Mouse (Mus musculus): Measurements from ENCODE around the gene Alg14.

The Alg14 gene

GRCm38 (mm10) chr3:121403449-121403848, 111.9 kb downstream of the Alg14 start:
- DNase-seq (ENCODE audit: low read depth, low spot score) = no peak

- no peak for DNase-seq (ENCODE audit: low read depth, low spot score)
These were observed 113.5 kb downstream of the Alg14 start for GRCm38 (mm10) chr3:121405101-121405500.

- DNase-seq (ENCODE audit: low read depth, low spot score) = no peak
These were observed 115.8 kb downstream of the Alg14 start for GRCm38 (mm10) chr3:121407417-121407816.

GRCm38 (mm10) chr3:121408386-121408785, 116.8 kb downstream of the Alg14 start:
- no peak for DNase-seq (ENCODE audit: low read depth, low spot score)

- no peak for DNase-seq (ENCODE audit: low read depth, low spot score)
These were observed 119.9 kb downstream of the Alg14 start for GRCm38 (mm10) chr3:121411450-121411849.

All from 3T3-L1 (cell line).